Mouse (Mus musculus): Measurements from ENCODE around the gene Lrrc7.

DNA sequence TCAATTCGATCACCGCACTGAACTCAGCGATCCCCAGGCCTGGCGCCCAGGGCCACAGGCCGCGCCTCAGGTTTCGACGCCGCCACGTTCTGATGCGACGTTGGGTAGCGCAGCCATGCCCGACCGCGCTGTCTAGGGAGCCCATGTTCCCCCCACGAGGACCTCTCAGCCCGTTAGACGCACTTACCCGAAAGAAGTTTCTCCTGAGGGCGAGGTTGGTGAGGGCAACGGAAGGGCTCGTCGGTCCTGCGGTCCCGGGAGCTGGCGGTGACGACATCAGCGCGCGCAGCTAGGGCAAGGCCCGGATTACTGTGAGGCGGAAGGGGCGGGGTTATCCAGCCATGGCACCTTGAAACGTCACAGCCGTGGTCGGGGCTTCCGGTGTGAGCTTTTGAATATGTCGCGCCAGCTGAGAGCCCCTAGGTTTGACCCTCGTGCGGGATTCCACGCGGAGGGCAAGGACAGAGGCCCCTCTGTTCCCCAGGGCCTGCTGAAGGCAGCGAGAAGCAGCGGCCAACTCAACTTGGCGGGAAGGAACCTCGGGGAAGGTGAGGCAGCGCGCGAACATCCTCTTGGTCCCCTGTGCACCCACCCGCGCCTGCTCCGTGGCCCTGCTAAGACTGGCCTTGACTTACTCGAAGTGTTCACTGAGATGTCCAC, 525.6 kb downstream of the Lrrc7 start, which contains the start of the genes Srsf11 and Lrrc40:
- TF ChIP-seq CTCF (IDR thresholded peaks at IDR 0.05; ENCODE audit: low read depth) = no peak
- TF ChIP-seq EP300 (optimal IDR thresholded peaks at IDR 0.05) = no peak
